Mouse (Mus musculus) cortical plate, adult 2 months (tissue): ENCODE data around the gene 4930407I10Rik.

Experiments used
- CTCF ChIP-seq: fragments of 200-500 bp; IDR thresholded peaks from 2 replicates; pipeline ENCODE4 v1.5.1; 2011; ENCODE audit warnings: mild to moderate bottlenecking, control low read depth, low read length; ENCODE audit not compliant: insufficient read depth; ENCODE audit errors: extremely low read depth
- POLR2A ChIP-seq: fragments of 200-500 bp; IDR thresholded peaks from 2 replicates; pipeline ENCODE4 v1.6.1; 2011; ENCODE audit warnings: mild to moderate bottlenecking, low read length, control low read depth; ENCODE audit not compliant: insufficient read depth; ENCODE audit errors: extremely low read depth

- TF ChIP-seq CTCF (no peak), POLR2A (no peak)
These were observed 42.1 kb upstream of the 4930407I10Rik start for GRCm38 (mm10) chr15:82016830-82017229.
